In genomic region chr19:26601459-26601858, GRCm38 (mm10) we compare ENCODE assay signal across 29 mouse cellular contexts. TPM values are rescaled to one million over a fixed set of nuclear protein-coding genes. Genes with fewer than 3 reads are reported as not detected.
DNase-seq lines count a peak whose midpoint lies in the region; ATAC-seq and TF ChIP-seq lines count a peak whose summit lies in the region.
"Had no signal": no experiment of that assay in that cellular context is flagged by ENCODE, and none has a peak within 500 bp of the region (broad histone marks: within the 10 kb centered on the region; RNA-seq: fewer than 3 reads in every experiment).

No protein-coding gene starts in this region.

- TF ChIP-seq CTCF in thymus, adult 2 months (IDR thresholded peaks at IDR 0.05; ENCODE audit: borderline replicate concordance, control insufficient read depth, extremely low read depth, insufficient read depth, low read length, poor library complexity): no peak

- H3K4me3 ChIP-seq in thymus, adult 2 months (ENCODE audit: control insufficient read depth, insufficient read depth, low read length): no peak overlapping the region
- H3K4me3 ChIP-seq: embryonic facial prominence, embryonic 10.5 days; embryonic facial prominence, embryonic 15.5 days; forebrain, embryonic 13.5 days; hindbrain, embryonic 12.5 days; limb, embryonic 12.5 days; liver, embryonic 15.5 days; neural tube, embryonic 15.5 days; stomach, embryonic 15.5 days had no signal

- DNase-seq in frontal cortex, postnatal 10 days (ENCODE audit: low spot score in 2 of 2): no peak
- peak; percentile 10 for DNase-seq in right cerebral cortex, postnatal 25 days
- no peak for DNase-seq in right cerebral cortex, postnatal 14 days
- DNase-seq in brain, adult 2 months (ENCODE audit: low read depth, low spot score): peak; percentile 74
- DNase-seq in adrenal gland, postnatal 14 days: no peak
- no peak for DNase-seq in thymus, adult 2 months
- DNase-seq: adrenal gland, adult 8-10 months; cerebellum, adult 2 months; cerebellum, postnatal 25 days; heart, postnatal 36 days; kidney, adult 8-10 months; kidney, postnatal 4 days; lung, embryonic 14.5 days; lung, postnatal 14 days; midbrain, embryonic 14.5 days; retina, postnatal 1 day; thymus, postnatal 14 days had no signal

- no peak overlapping the region for H3K27ac ChIP-seq in thymus, adult 2 months (ENCODE audit: control insufficient read depth, insufficient read depth, low read length)
- H3K27ac ChIP-seq: embryonic facial prominence, embryonic 10.5 days; embryonic facial prominence, embryonic 15.5 days; forebrain, embryonic 13.5 days; hindbrain, embryonic 12.5 days; hindbrain, postnatal 0 days; kidney, postnatal 0 days; limb, embryonic 12.5 days; liver, embryonic 15.5 days; neural tube, embryonic 15.5 days; stomach, embryonic 15.5 days had no signal

- no peaks in the 10 kb centered on the region for H3K27me3 ChIP-seq in thymus, adult 2 months (ENCODE audit: control insufficient read depth, insufficient read depth, low read length)
- H3K27me3 ChIP-seq: embryonic facial prominence, embryonic 15.5 days; stomach, embryonic 15.5 days had no signal

- ATAC-seq in frontal cortex, adult (ENCODE audit: low TSS enrichment): peak; percentile 31
- ATAC-seq: forebrain, embryonic 13.5 days; hindbrain, postnatal 0 days; intestine, embryonic 16.5 days had no signal

- no peaks in the 10 kb centered on the region for H3K36me3 ChIP-seq in thymus, adult 2 months (ENCODE audit: control insufficient read depth, insufficient read depth, low read length)
- H3K36me3 ChIP-seq: embryonic facial prominence, embryonic 10.5 days; embryonic facial prominence, embryonic 15.5 days; hindbrain, embryonic 12.5 days; limb, embryonic 12.5 days; liver, embryonic 15.5 days; neural tube, embryonic 15.5 days; stomach, embryonic 15.5 days had no signal

- H3K4me1 ChIP-seq in thymus, adult 2 months (replicated peaks; ENCODE audit: control insufficient read depth, insufficient read depth, low read length): peaks cover 4% of the 10 kb centered on the region; the same call in 1 of the 2 replicates
- H3K4me1 ChIP-seq: hindbrain, embryonic 12.5 days; stomach, embryonic 15.5 days had no signal

- WGBS in thymus, adult 2 months: 59% methylated on average over 4 of the region's 4 CpGs

- no peak for TF ChIP-seq POLR2A in thymus, adult 2 months (IDR thresholded peaks at IDR 0.05; ENCODE audit: control insufficient read depth, extremely low read depth, insufficient read depth, low read length, poor library complexity)

RNA-seq across cellular contexts. Expression of gene Smarca2, which starts 3.4 kb away (rescaled TPM):
- 74.6 and 80.2 TPM in 2 replicates for total RNA-seq in adrenal gland, postnatal 14 days (2021)
- 38.9 and 41.2 TPM in 2 replicates for polyA plus RNA-seq in thymus, adult 2 months (2012; rRNA removed)

Comparison
In these comparisons a context has a peak if more than half of its experiments do, and no peak if none do; other contexts are left out.
1. DNase-seq: peak in right cerebral cortex, postnatal 25 days (single experiment) and brain, adult 2 months (single experiment); none in frontal cortex, postnatal 10 days (0 of 2), right cerebral cortex, postnatal 14 days (single experiment), adrenal gland, postnatal 14 days (single experiment) and thymus, adult 2 months (single experiment).